Mouse (Mus musculus) ES-Bruce4 (cell line): ENCODE measurements at regions not wholly inside any gene's neighbourhood (a gene's known extent, or its start where the extent isn't known, plus 50 kb on each side); places are given as distances from the start of the nearest gene placed in this dataset.

Source experiments
- CTCF ChIP-seq: IDR thresholded peaks from one replicate; pipeline ENCODE4 v1.8.1; 2011; ENCODE audit warnings: low read depth, low read length
- EP300 ChIP-seq: IDR thresholded peaks from 2 replicates; pipeline ENCODE4 v1.6.1; 2011; ENCODE audit warnings: low read depth, low read length; ENCODE audit not compliant: insufficient read depth
- POLR2A ChIP-seq: IDR thresholded peaks from one replicate; pipeline ENCODE4 v1.8.1; 2011; ENCODE audit warnings: low read length; ENCODE audit not compliant: insufficient read depth

GRCm38 (mm10) chr16:49361731-49362130 lies 304.4 kb downstream of the Myh15 start:
- no peak for TF ChIP-seq CTCF
- TF ChIP-seq POLR2A = no peak
- TF ChIP-seq EP300 = no peak
